Mouse (Mus musculus) duodenum, adult 2 months (tissue): ENCODE results near the gene 9130023H24Rik. TPM values are rescaled to one million over a fixed set of nuclear protein-coding genes. Genes with fewer than 3 reads are reported as not detected.

Experiments used
- polyA plus RNA-seq: library from polyadenylated mRNA; depleted of rRNA; stranded (reverse); fragments of >200 nt; gene quantifications from 2 replicates; pipeline ENCODE4 v1.2.3, GENCODE M21; 2012; ENCODE audit warnings: low replicate concordance; rRNA removed

The 9130023H24Rik gene
- 0.63 and 0.82 TPM in 2 replicates for polyA plus RNA-seq

DNA sequence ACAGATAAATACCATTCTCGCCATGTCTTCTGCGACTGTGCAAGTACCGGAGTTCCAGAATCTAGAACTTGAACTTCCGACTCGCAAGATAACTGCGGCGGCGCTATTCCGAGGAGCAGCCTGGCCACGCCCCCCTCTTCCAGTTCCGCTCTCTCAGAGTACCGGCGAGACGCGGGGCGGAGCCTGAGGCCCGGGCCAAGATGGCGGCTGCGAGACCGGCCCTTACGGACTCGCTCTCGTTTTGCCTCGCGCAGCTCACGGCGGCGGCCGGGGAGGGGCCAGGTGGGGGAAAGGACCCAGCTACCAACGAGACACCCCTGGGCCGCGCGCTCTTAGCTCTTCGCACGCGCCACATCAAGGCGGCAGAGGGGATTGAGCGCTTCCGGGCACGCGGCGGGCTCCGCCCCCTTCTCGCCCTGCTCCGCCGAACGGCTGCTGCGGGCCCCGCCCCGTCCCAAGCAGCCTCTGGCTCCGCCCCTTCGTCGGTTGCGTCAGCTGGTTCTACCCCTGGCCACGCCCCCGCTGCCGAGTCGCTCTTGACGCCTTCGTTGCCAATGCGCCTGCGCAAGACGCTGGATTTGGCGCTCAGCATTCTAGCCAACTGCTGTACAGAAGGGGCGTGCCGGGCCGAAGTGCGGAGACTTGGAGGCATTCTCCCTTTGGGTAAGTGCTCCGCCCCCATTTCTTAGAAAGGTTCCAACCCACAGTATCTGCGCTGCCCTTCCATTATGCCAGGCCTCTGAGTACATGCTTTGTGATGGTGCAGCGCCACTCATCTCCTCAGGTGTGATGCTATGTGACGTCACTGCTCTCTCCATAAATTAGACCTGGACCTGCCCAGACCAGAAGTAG lies at the start of gene 9130023H24Rik:
Gene 9130023H24Rik (minus strand): TSS at position 105 of the 852 bp plus-strand sequence.

DNA sequence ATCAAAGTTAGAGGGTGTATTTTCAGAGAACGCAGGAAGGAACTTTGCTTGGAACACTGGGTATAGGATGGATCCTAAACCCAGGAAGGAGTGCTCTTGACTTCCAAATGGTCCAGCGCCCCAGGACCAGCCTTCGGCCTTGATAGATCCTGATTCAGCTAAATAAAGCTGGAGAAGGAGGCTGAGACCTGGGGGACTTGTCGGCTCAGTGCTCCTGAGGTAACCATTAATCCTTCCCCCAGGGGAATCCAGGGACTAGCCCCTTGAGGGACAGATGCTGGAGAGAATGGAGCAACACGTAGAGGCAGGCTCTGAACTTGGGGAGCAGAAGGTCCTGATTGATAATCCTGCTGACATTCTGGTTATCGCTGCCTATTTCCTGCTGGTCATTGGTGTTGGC lies 27.6 kb upstream of the 9130023H24Rik start, which contains the start of gene Slc5a2:
Gene Slc5a2 (plus strand): TSS at position 247 of the 400 bp plus-strand sequence.

DNA sequence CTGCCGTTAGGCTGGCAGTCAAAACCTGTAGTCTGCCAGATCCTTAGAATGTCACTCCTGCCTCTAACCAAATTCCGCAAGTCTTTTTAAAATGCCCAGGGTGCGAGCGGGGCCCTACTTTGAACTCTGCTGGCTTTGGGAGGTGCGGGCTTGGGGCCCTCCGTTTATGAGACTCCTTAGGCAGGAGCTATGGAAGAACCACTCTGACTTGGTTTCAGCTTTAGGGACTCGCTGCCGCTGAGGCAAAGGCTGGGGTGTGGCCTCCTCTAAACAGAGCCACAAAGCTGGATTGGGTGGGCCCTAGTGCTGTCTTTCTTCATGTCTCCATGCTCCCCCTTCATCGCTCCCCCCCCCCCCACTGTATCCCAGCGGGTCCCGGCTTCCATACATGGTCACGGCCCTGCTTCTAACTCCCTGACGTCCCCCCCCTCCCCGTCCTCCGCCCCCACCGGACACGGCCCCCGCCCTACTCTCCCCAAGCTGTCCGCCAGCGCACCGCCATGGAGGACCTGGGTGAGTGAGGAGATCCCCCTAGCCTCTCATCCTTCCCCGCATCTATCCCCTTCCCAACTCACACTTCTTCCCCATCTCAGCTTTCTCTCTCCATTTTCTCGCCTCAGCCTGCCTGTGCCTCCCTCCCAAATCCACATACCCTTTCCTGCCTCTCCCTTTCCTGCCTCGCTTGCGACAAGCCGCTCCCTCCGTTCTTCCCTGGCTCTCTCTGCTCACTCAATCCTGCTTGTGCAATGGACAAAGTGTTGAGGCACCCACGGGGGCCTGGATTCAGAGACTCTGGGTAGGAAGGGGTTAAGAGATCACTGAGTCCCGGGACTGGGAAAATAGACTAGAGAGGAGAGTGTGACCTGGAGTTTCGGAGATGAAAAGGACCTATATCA lies 8.9 kb upstream of the 9130023H24Rik start, which contains the start of gene Tgfb1i1:
Gene Tgfb1i1 (plus strand): TSS at position 317 of the 896 bp plus-strand sequence.

DNA sequence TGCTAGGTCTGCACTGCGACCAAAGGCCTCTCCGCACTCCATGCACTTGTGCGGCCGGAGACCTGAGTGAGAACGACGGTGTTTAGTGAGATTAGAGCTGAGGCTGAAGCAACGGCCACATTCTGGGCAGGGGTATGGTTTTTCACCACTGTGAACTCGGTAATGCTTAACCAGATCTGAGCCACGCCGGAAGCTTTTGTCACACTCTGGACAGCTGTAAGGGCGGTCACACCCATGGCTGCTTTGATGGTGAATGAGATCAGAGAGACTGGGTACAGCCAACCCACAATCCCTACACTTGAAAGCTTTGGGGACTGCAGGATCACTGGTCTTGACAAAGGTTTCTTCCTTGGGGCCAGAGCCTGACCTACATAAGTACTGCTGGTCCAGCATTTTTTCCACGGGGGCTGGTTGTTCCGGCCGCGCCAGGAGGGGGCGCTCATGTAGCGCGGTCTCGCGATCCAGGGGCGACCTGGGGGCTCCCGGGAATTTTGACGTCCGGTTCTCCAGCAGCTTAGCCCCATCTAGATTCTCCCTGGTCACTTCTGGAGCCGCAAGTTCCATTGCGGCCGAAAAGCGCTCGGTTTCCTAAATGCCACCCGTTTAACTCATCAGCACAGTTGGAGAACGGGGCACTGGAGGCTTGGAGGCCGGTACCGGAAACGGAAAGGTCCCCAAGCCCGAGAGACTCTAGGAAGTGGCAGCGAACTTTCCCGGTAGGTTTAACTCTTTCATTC lies 807 bp downstream of the 9130023H24Rik start, which contains the start of gene Armc5:
Gene Armc5 (plus strand): TSS at position 487 of the 737 bp plus-strand sequence.

DNA sequence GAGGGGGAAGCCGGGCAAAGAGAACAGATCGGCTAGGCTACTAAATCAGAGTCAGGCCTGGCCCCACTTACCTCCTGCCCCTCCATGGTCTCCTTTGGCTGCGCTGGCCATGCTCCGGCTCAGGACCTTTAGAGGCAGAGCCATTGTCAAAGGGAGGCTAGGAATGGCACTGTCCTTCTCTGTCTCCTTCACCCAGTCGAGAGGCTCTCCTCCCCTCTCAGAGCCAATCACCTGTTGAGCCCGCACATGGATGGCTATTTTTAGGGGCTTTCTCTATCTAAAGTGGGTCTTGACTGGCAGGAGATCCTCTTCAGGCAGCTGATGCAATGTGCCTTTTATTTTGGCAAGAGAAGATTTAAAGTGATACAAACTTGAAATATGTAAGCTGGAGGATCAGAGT lies 31.7 kb downstream of the 9130023H24Rik start, which contains the start of gene Cox6a2:
Gene Cox6a2 (minus strand): TSS at position 236 of the 400 bp plus-strand sequence.

Other genes with a start within 250 kb of the 9130023H24Rik start
- 473 and 516 TPM in 2 replicates for gene Pycard, start 244.2 kb downstream of the 9130023H24Rik start, polyA plus RNA-seq
- 7.3 and 7.8 TPM in 2 replicates for gene Trim72, start 234.1 kb downstream of the 9130023H24Rik start, polyA plus RNA-seq
- gene Itgam, start 175.4 kb downstream of the 9130023H24Rik start, polyA plus RNA-seq, result 2.8 TPM in 2 replicates
- gene Gm49368, start 175.3 kb downstream of the 9130023H24Rik start, polyA plus RNA-seq, result 0.04 TPM in 1 of 2 replicates, not detected in the other
- 2.2 and 5.2 TPM in 2 replicates for gene Itgax, start 108.5 kb downstream of the 9130023H24Rik start, polyA plus RNA-seq
- 0.95 and 1.9 TPM in 2 replicates for gene Itgad, start 83.7 kb downstream of the 9130023H24Rik start, polyA plus RNA-seq
- gene Cox6a2, start 31.6 kb downstream of the 9130023H24Rik start, polyA plus RNA-seq, result 1.7 and 4.1 TPM in 2 replicates
- 35.2 and 59.5 TPM in 2 replicates for gene Armc5, start 689 bp downstream of the 9130023H24Rik start, polyA plus RNA-seq
- gene Tgfb1i1, start 8.8 kb upstream of the 9130023H24Rik start, polyA plus RNA-seq, result 49.0 and 70.7 TPM in 2 replicates
- 0.20 and 0.23 TPM in 2 replicates for gene Slc5a2, start 27.6 kb upstream of the 9130023H24Rik start, polyA plus RNA-seq
- 69.4 and 92.1 TPM in 2 replicates for gene BC017158, start 60.1 kb upstream of the 9130023H24Rik start, polyA plus RNA-seq
- 6.9 and 9.4 TPM in 2 replicates for gene Rgs10, start 180.7 kb upstream of the 9130023H24Rik start, polyA plus RNA-seq
- gene Tial1, start 223.7 kb upstream of the 9130023H24Rik start, polyA plus RNA-seq, result 9.5 and 12.0 TPM in 2 replicates